Mouse (Mus musculus) CD4-positive, CD25-positive, alpha-beta regulatory T cell, adult 4 months (primary cell): Measurements from ENCODE around the gene Dmrtc1b. TPM values are rescaled to one million over a fixed set of nuclear protein-coding genes. Genes with fewer than 3 reads are reported as not detected.
"Not testable (repeated sequence)": the region's sequence is repeated elsewhere in the genome, so short reads cannot be mapped to it uniquely, and the experiment has no call there.

ENCODE experiments used
- ATAC-seq: one replicate; pipeline ENCODE4 v1.8.0; 2017
- polyA plus RNA-seq, 2 experiments: library from polyadenylated mRNA; unstranded; fragments of 100-300 nt; shearing (Covaris generic); gene quantifications; one replicate each; pipeline ENCODE4 v1.2.1; 2017

Gene Dmrtc1b
- polyA plus RNA-seq, result not detected

DNA sequence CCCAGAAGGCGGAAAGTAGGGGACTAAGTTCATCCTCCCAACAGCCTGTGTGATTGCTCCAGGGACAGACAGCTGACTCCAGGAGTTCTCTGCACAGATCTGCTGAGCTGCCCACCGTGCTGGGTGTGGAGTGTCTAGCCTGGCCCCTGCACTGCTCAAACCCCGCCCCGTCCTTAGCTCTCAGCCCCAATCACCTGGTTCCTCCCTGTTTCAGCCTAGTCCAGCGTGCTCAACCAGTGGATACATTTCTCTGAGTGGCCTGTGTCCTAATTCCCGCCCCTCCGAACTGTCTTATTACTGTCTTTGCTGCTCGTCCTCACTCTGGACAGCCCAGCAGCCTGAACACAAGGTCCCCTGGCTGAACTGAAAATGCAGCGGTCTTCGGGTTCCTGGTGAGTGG, at the start of gene Dmrtc1b, which contains the start of gene Gm9112:
Gene Dmrtc1b, plus strand, starts transcription at position 331 of the 400 bp plus-strand sequence.
Gene Gm9112, minus strand, starts transcription at position 101 of the 400 bp plus-strand sequence.
- ATAC-seq, result not testable (repeated sequence)

DNA sequence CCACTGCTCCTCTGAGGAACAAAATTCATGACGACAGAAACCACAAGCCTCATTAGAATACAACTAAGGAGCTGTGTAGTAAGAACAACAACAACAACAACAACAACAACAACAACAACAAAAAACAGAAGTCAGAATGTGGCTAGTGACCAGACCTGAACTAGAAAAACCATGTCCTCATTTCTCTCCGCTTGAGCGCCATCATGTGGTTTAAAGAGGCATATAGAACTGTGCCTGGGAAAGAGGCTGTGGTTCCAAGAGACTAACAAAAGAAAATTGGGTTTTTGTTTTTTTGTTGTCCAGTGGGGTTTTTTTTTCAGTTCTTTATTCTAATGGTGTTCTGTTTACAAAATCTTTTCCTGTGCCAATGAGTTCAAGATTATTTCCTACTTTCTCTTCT, 47.0 kb upstream of the Dmrtc1b start:
- ATAC-seq, result no peak

DNA sequence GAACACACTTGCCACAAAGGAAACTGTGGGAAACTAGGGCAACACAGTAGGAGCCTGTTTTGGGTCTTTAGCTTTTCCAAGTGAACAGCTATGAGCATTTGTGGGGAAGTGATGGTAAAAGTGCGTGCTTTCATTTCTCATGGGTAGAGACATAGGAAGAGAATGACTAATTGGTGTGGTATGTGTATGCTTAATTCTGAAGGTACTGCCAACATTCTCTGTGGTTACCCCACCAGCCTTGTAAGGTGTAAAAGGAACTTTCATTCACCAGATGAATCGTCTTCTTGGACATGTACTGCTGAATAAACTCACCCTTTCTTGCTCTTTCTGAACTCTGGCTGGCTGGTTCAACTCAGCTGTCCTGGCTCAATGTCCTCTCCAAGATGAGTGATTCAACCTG, 41.0 kb upstream of the Dmrtc1b start:
- no peak for ATAC-seq

DNA sequence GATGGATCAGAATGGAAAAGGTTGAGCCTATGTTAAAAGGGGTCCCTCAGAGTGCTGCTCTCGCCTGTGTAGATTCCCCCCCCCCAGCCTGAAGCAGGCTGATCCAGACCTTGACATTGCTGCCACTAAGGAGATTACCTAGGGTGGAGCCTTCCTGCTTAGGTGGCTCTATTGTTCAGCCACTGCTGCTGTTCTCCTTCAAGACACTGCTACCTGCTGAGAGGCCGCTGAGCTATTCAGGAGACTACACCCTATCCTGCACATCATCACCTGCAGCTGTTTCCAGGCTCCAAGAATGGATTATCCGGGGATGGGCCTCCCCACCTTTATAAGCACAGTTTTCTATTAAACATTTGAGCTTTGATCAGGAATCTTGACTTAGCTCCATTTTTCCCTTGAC, 23.0 kb upstream of the Dmrtc1b start:
- not testable (repeated sequence) for ATAC-seq

DNA sequence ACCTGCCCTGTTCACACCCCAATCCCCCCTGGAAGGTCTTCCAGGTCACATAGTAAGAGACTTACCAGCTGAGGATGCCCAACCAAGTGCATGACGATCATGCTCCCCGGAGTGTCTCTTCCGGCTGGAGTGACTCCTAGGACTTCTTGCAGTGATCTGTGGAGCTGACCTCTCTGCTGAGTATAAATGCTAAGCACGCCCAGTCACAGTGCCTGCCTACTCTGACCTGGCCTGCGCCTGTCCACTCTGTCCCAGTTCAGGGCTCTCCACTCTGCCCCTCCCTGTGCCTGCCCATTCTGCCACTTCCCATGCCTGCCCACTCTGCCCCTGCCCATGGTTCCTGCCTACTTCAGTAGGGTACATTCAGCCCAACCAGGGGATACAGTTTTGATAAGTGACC, 20.8 kb upstream of the Dmrtc1b start, which contains the start of gene Gm3880:
Gene Gm3880, minus strand, starts transcription at position 101 of the 400 bp plus-strand sequence.
- not testable (repeated sequence) for ATAC-seq

DNA sequence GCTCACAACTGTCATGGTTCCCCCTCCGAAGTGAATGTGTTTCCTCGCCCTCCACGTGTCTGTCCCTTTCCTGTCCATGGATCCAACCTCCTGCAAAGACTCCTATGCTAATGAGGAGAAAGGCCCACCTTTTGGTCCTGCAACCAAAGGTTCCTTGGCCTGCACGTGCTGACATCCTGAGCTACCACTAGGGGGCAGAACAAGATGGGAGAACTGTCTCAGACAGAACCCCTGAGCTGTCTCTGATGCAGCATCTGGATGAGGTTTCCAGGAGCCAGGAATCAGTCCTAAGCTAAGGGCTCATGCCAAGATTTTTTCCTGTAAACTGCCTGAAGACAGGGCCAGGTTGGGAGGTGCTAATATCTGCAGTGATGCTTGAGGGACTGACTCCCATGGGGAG, 18.4 kb upstream of the Dmrtc1b start:
- ATAC-seq, result not testable (repeated sequence)

DNA sequence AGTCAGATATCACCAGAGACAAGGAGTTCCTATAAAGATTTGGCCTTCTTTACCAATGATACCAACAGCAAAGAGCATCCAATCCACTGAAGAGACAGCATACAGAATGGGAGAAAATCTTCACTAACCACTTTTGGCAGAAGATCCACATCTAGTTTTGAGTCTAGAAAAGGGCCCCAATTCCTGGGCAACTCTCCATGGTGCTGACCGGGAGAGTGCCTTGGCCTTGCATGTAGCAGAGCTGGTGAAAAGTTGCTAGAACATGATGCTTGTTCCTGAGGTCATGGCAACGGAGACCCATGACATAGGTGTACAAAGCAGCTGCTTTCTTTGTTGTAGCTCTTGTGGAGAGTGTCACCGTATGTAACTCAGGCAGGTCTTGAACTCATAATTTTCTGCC, 7.0 kb upstream of the Dmrtc1b start:
- not testable (repeated sequence) for ATAC-seq

DNA sequence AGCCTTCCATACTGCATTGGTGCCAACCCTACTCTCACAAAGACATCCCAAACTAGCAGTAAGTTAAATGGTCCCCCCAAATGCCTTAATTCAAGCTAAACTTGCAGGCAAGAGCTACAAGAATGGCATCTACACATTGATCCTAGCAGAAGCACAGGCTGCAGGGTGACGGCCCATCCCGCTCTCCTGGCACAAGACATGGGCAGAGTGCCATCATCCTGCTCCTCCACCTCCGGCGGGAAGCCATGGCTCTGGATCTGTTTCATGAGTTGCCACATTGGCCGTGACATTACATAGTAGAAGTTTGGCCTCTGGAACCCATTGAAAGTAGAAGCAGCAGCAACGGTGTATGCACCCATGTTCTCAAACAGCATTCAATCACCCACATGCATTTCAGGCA, 16.6 kb downstream of the Dmrtc1b start:
- ATAC-seq, result not testable (repeated sequence)

Other genes starting within 250 kb of the Dmrtc1b start
- gene Hdac8, start 202.5 kb upstream of the Dmrtc1b start, polyA plus RNA-seq, result 10 to 100 TPM in 1 of 2 experiments, 1 to 10 TPM in 1; 8.6 to 20.1 TPM
- gene Phka1, start 63.6 kb upstream of the Dmrtc1b start, polyA plus RNA-seq, result under 1 TPM; 0.11 to 0.25 TPM
- not detected for gene Gm3880, start 20.9 kb upstream of the Dmrtc1b start, polyA plus RNA-seq
- gene Gm9112, start 230 bp upstream of the Dmrtc1b start, polyA plus RNA-seq, result not detected
- not detected for gene Dmrtc1c1, start 95.1 kb downstream of the Dmrtc1b start, polyA plus RNA-seq
- not detected for gene Dmrtc1c2, start 146.8 kb downstream of the Dmrtc1b start, polyA plus RNA-seq
- gene 1700031F05Rik, start 160.1 kb downstream of the Dmrtc1b start, polyA plus RNA-seq, result not detected
- not detected for gene Dmrtc1a, start 200.8 kb downstream of the Dmrtc1b start, polyA plus RNA-seq
- gene 1700011M02Rik, start 201.0 kb downstream of the Dmrtc1b start, polyA plus RNA-seq, result not detected
- gene 1700018G05Rik, start 220.5 kb downstream of the Dmrtc1b start, polyA plus RNA-seq, result not detected